Mouse (Mus musculus): ENCODE measurements around the gene Plxna2.

GRCm38 (mm10) chr1:194623641-194624040 is 5.6 kb downstream of the Plxna2 start:
- no peak for TF ChIP-seq CTCF (IDR thresholded peaks at IDR 0.05; ENCODE audit: insufficient read depth, low read depth, low read length)
- TF ChIP-seq POLR2A (IDR thresholded peaks at IDR 0.05; ENCODE audit: insufficient read depth, low read depth, low read length), result no peak

Measured in olfactory bulb, adult 2 months (tissue).